Mouse (Mus musculus): ENCODE data around the gene Znrf4.

Znrf4 gene

GRCm38 (mm10) chr17:56464817-56465216 lies 47.4 kb downstream of the Znrf4 start:
- DNase-seq (ENCODE audit: low spot score): no peak

GRCm38 (mm10) chr17:56464345-56464744 lies 47.9 kb downstream of the Znrf4 start:
- no peak for DNase-seq (ENCODE audit: low spot score)

- DNase-seq (ENCODE audit: low spot score): no peak
These were observed 48.7 kb downstream of the Znrf4 start for GRCm38 (mm10) chr17:56463500-56463899.

- no peak for DNase-seq (ENCODE audit: low spot score)
These were observed 49.3 kb downstream of the Znrf4 start for GRCm38 (mm10) chr17:56462835-56463455.

- DNase-seq (ENCODE audit: low spot score): peak; percentile 92
These were observed 50.2 kb downstream of the Znrf4 start for GRCm38 (mm10) chr17:56461771-56462743.

All from urinary bladder, postnatal 10 days (tissue).